Mouse (Mus musculus) bone marrow, adult 2 months (tissue): ENCODE results near the gene Ccl17.

Experiments used
- CTCF ChIP-seq: fragments of 200-500 bp; IDR thresholded peaks from 2 replicates; pipeline ENCODE4 v1.5.1; 2011; ENCODE audit warnings: low read length, control low read depth; ENCODE audit not compliant: control insufficient read depth, insufficient read depth
- POLR2A ChIP-seq: fragments of 200-500 bp; IDR thresholded peaks from 2 replicates; pipeline ENCODE4 v1.6.1; 2011; ENCODE audit warnings: low read depth, mild to moderate bottlenecking, control low read depth, low read length, borderline replicate concordance; ENCODE audit not compliant: control insufficient read depth

DNA sequence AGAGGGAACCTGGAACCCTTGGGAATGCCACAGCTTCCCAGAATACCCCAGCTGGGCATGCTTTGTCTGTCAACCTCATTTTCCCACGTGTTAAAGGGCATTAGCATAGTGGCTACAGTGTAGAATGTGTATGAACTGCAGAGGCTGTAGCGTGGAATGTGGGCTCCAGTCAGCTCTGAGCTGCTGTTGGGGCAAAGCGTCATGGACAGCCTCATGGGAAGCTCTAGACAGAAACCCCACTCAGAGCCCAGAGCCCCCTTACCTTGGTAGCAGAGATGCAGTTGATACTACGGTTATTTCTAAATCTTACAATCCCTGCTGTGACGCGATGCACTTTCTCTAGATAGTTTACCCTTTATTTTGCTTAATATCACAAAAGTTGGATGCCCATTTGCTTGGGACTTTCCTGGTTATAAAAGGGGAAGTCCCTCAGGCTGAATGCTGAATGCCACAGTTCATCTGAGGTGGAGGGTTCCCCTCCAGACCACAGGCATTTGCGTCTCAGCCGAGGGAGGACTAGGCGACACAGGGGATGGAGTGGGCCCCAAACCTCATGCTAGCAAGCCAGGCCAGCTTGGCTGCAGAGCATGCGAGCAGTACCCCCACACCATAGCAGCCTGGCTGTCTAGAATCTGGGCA lies 31.2 kb upstream of the Ccl17 start:
- TF ChIP-seq CTCF, result no peak
- TF ChIP-seq POLR2A, result no peak
